Mouse (Mus musculus) adrenal gland, postnatal 25 days (tissue): ENCODE results near the gene Snx27. TPM values are rescaled to one million over a fixed set of nuclear protein-coding genes. Genes with fewer than 3 reads are reported as not detected.

Source experiments
- DNase-seq: peaks from one replicate; pipeline ENCODE4 v3.0.0; 2021; ENCODE audit warnings: mixed read lengths
- total RNA-seq: library from RNA; stranded (reverse); gene quantifications from 2 replicates; pipeline ENCODE4 v1.2.3, GENCODE M21; 2021

Gene Snx27
- total RNA-seq, 1 experiment from 2014 or later: 46.1 TPM

DNA sequence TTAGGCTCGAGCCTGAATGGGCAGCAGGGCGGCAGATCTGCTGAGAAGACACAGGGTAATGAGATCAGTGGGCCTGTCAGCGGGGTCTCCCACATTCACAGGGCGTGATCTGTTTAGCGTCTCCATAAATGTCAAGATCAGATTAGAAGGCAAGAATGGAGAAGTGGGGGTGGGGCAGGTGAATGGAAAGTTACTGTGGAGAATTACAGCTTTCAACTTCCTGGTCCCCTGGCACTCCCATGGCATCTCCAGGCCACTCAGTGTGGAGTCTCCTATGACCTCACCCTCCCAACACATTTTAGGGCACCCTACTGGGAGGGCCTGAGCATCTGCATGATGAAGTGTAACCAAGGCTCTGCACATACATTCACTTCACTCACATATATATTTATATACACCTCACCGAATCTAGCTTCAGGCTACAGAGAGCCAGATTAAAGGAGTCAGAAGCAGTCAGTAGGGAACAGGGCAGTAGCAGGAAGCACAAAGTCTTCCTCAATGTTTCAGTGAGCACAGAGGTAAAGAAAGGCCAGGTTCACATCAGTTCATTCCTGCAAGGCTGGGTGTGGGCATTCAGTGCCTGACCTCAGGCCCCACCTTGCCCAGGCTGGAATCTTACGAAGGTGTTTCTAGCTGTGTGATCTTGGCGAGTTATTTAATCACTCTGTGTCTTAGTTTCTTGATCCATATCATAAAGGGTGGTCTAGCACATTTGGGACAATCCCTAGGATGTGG lies 106.0 kb downstream of the Snx27 start:
- no peak for DNase-seq

DNA sequence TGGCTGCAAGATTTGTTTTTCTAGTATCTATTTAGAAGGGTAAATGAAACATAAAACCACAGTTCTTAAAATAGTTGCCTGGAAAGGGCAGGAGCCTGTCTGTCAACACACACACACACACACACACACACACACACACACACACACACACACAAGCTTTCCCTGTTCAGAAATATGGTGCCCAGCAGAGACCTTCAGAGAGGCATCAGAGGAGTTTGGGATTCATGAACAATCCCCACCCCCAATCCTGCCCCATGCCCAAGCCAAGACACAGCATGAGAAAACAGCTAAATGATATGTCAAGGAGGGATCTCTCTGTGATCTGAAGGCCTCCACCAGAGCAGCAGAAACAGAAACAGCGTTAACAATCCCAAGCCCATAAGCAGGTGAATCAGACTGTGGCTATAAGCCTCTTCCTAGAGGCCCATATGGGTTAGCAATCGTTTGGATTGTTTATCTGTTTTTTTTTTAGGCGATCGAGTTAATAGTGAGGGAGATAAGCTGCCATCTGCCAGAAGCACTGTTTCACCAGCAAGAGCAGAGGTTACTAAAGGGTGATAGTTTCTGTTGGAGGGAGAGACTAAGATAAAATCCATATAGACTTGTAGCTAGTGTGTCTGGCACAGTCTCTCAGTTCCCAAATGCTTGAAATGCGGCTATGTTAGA lies 108.8 kb downstream of the Snx27 start:
- DNase-seq: no peak

DNA sequence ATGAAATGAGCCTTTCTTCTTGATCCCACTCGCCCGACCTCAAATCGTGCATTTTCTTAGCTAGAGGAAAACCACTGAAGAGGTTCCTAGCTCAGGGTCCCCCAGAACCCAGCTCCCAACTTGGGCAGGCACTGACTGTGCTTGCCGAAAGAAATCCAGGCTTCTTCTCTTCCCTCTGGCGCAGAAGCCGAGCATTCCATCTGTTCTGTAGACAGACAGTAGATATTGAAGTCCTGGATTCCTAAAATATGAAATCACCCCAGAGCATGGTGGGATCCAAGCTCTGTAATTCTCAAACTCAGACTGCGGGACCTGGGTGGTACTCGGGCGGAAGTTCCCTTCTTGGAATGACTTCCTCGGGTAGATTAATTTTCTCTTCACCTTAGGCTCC lies 109.4 kb downstream of the Snx27 start:
- no peak for DNase-seq

DNA sequence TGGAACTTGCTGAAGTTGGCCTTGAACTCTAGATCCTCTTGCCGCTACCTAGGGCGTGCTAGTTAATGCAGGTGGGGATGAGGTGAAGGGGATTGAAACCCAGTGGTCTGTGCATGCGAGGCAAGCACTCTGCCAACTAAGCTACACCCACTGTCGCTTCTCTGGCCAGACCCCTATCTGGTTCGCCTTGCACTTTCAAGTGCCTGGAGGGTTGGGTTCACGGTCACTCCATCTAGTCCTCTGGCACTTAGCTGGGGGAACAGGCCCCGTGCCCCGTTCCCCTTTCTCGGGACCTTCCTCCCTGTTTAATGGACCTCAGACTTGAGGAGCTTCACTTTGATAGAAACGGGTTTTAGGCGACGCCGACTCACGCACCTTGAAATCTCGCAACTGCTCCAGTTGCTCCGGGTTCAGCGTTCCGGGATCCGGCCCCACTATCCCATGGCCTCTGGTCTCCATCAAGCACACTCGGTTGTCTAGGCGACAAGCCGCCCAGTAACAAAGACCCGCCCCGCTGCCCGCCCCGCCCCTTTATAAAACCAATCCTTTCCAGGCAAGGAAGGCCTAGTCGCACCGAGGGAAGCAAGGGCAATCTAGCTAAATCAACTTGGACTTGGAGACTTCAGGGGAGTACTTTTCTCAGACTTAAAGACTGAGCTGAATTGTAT lies 109.9 kb downstream of the Snx27 start:
- DNase-seq: peak; percentile 31

DNA sequence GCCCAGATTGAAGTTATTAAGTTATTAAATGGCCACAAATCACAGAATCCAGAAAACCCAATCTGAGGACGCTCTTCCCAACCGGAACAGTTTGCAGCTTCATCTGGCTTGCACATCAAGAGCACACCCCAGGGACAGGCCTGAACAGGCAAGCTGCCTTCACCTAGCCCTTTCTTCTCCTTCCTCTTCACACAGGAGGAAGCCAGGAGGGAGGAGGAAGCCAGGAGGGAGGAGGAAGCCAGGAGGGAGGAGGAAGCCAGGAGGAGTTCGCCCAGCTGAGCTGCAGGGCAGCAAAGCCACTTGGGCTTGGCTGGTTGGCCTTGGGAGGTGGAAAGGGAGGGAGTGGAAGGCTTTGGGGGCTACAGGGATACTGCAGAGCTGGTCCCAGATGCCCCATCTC lies 113.6 kb downstream of the Snx27 start:
- no peak for DNase-seq

DNA sequence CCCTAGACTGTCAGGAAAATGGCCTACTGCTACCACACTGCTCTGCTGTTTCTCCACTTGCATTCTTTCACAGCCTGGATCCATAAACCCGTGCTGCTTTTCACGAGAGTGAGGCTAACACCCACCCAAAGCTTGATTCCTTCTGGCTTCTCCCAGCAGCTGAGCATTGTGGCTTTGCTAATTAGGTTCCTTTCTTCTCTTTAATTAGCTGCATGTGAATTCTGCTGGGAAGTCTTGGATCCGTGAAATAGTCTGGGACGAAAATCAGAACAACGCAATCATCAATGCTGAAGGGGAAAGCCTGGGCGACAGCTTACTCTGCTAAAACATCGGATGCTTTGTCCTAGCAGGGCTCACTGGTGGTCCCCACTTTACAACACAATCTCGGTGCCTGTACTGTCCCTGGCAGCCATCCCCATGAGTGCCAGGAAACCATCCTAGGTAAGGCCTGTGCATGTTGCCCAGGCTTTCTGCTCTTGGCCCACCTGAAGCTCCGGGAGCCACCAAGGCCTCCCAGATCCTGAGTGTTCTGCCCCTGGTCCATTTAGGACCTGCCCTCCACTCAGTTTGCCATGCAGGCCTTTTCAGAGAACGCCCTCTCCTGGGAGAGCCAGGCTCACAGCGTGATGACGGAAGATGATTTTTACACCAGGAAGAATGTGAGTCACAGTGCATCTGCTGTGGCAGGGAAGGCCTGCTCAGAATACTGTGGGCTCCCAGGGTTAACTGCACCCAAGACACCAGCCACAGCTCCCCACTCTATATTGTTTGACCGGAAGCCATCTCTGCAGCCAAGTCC lies 116.7 kb downstream of the Snx27 start:
- DNase-seq: no peak

DNA sequence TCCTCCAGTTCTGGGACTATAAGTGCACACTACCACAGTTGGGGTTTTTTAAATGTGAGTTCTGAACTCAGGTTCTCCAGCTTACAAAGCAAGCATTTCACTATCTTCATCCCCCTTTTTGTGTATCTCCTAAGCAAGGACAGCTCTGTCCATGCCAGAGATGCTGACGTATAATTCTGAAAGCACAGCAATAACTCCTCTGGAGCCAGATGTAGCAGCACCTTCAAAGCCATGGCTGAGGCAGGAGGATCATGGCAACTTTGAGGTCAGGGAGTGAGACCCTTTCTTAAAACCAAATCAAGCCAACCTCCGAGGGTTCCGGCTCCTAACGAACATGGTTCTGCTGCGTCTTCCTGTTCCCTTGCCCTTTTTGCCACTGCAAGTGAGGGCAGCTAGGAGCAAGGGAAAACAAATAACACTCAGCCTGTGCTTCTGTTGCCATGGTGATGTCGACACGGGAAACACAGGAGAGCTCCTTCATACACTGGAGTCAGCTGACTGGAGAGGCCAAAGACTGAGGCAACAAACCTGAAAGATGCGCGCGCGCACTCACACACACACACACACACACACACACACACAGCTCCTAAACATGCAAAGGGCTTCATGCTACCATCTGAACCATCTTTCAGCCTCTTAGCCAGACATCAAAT lies 118.5 kb downstream of the Snx27 start:
- DNase-seq: no peak

DNA sequence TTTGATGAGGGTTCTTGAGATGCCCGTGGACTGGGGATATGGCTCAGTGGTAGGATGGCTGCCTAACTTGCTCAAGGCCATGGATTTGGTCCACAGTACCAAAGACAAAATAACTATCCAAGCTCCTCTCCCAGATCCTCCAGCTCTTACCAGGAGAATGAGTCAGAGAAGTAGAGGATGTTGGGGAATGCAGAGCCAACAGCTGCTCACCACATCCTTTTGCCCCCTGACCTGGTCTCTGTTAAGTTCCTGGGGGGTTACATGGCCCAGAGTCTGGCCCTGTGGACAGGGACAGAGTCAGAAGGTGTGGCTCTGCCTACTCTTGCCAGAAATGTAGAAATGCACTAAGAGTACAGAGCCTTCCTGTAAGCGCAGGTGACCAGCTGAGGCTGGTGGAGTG lies 122.7 kb downstream of the Snx27 start:
- DNase-seq: no peak

DNA sequence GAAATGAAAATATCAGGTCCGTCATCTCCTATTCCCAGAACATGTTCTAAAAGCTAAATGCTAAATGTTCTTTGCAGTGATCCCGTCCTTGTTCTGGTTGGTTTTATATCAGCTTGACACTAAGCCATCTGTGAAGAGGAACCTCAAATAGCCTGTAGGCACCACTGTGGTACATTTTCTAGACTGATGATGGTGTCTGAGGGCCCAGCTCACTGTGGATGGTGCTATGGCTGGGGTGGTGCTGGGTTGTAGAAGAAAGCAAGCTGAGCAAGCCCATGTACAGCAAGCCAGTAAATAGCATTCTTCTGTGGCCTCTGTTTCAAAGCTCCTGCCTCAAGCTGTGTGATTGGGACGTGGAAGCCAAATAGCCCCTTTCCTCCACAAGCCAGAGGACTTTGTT lies 125.5 kb downstream of the Snx27 start:
- no peak for DNase-seq

DNA sequence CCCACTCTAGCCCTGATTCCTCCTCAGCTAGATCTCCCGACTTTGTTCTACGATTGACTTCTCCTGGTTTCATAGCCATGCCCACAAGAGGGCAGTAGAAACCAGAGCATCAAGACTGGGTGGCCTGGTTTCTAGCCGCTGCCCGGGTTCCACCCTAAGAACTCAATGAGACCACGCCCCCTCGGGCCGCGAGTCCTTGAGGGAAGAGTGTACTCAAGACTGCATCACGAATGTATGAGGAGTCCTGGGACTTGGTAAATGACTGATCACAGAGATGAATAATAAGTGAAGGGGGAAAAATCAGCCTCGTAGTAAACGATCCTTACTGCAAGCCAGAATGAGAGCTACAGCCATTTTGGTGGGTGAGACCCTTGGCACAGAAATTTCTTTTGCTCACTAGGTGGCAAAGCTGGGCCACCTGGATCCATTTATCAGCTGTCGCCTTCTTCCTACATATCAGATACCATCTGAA lies 126.0 kb downstream of the Snx27 start:
- DNase-seq: peak; percentile 83

DNA sequence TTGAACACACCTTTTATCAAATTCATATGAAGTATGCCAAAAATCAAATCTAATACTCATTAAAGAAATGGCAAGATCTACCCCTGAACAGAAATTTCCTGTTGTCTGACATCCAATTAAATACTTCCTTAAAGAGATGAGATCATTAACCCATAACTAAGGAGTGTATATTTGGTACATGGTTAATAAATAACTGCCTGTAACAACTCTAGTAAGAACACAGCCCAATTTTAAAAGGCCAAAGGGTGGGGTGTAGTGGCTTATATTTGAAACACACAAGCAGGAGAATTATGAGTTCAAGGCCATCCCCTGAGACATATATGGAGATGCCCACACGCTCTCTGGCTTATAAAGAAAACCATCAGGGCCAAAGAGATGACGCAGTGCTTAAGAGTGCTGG lies 133.1 kb downstream of the Snx27 start:
- DNase-seq: no peak

Other genes starting within 250 kb of the Snx27 start
- not detected in 2 replicates for gene Them5, start 240.6 kb downstream of the Snx27 start, total RNA-seq
- gene C2cd4d, start 220.3 kb downstream of the Snx27 start, total RNA-seq: 0.49 TPM in 1 of 2 replicates, not detected in the other
- gene Rorc, start 209.9 kb downstream of the Snx27 start, total RNA-seq: 13.9 and 19.0 TPM in 2 replicates
- gene Lingo4, start 184.2 kb downstream of the Snx27 start, total RNA-seq: 0.76 and 0.90 TPM in 2 replicates
- 8.2 and 10.6 TPM in 2 replicates for gene Tdrkh, start 169.4 kb downstream of the Snx27 start, total RNA-seq
- 69.6 and 71.6 TPM in 2 replicates for gene Mrpl9, start 139.4 kb downstream of the Snx27 start, total RNA-seq
- not detected in 2 replicates for gene Oaz3, start 138.8 kb downstream of the Snx27 start, total RNA-seq
- gene Celf3, start 104.4 kb downstream of the Snx27 start, total RNA-seq: 17.7 and 28.0 TPM in 2 replicates
- 2.2 and 4.0 TPM in 2 replicates for gene Riiad1, start 102.4 kb downstream of the Snx27 start, total RNA-seq
- gene Gm10972, start 60.4 kb upstream of the Snx27 start, total RNA-seq: not detected in 2 replicates
- 11.6 and 12.6 TPM in 2 replicates for gene Tuft1, start 76.2 kb upstream of the Snx27 start, total RNA-seq
- 6.5 and 11.1 TPM in 2 replicates for gene Selenbp2, start 110.8 kb upstream of the Snx27 start, total RNA-seq
- gene Cgn, start 203.8 kb upstream of the Snx27 start, total RNA-seq: 1.0 and 1.3 TPM in 2 replicates